Mouse (Mus musculus): ENCODE data around the gene Junb.

Gene Junb

GRCm38 (mm10) chr8:84936962-84937546, 41.5 kb downstream of the Junb start, which contains the start of gene Mast1:
TSS of gene Mast1 (minus strand) at chr8:84937359.
- DNase-seq (ENCODE audit: low spot score): no peak

- no peak for DNase-seq (ENCODE audit: low spot score)
Observed at GRCm38 (mm10) chr8:84936041-84936961, 42.2 kb downstream of the Junb start.

- DNase-seq (ENCODE audit: low spot score): no peak
Observed at GRCm38 (mm10) chr8:84935489-84935888, 43.0 kb downstream of the Junb start.

GRCm38 (mm10) chr8:84934860-84935259, 43.7 kb downstream of the Junb start:
- DNase-seq (ENCODE audit: low spot score): no peak

GRCm38 (mm10) chr8:84933767-84934559, 44.6 kb downstream of the Junb start:
- DNase-seq (ENCODE audit: low spot score): no peak

GRCm38 (mm10) chr8:84930582-84930981, 47.9 kb downstream of the Junb start:
- DNase-seq (ENCODE audit: low spot score): no peak

- no peak for DNase-seq (ENCODE audit: low spot score)
Observed at GRCm38 (mm10) chr8:84928456-84929306, 49.8 kb downstream of the Junb start.

GRCm38 (mm10) chr8:84927513-84927912, 51.0 kb downstream of the Junb start:
- DNase-seq (ENCODE audit: low spot score): no peak

- DNase-seq (ENCODE audit: low spot score): no peak
Observed at GRCm38 (mm10) chr8:84925557-84925956, 53.0 kb downstream of the Junb start.

Measured in ovary, postnatal 10 days (tissue).